Mouse (Mus musculus) lung, embryonic 16.5 days (tissue): ENCODE measurements around the gene Slfn5. TPM values are rescaled to one million over a fixed set of nuclear protein-coding genes. Genes with fewer than 3 reads are reported as not detected.
A peak's percentile ranks its signal among the peaks of the same experiment; 100 is the strongest.
"Not testable (repeated sequence)": the region's sequence is repeated elsewhere in the genome, so short reads cannot be mapped to it uniquely, and the experiment has no call there.

Experiments
- ATAC-seq: fragments of 200-750 bp; cut with Nextera tagmentation; 2 replicates; pipeline ENCODE4 v1.8.0; 2017; ENCODE audit warnings: low read depth, mild to moderate bottlenecking, moderate library complexity
- H3K27ac ChIP-seq: fragments of 300-500 bp; sonication (generic); 2 replicates; pipeline ENCODE4 v1.5.1; 2014; ENCODE audit warnings: mild to moderate bottlenecking, control low read depth, low read length
- H3K27me3 ChIP-seq: fragments of 300-500 bp; sonication (generic); 2 replicates; pipeline ENCODE4 v1.6.1; 2014; ENCODE audit warnings: low read depth, low read length, mixed read lengths; ENCODE audit not compliant: control insufficient read depth, insufficient read depth
- H3K36me3 ChIP-seq: fragments of 300-500 bp; sonication (generic); 2 replicates; pipeline ENCODE4 v1.6.1; 2014; ENCODE audit warnings: low read length; ENCODE audit not compliant: control insufficient read depth, insufficient read depth
- H3K4me1 ChIP-seq: fragments of 300-500 bp; sonication (generic); replicated peaks from 2 replicates; pipeline ENCODE4 v1.6.1; 2014; ENCODE audit warnings: low read length, mixed read lengths; ENCODE audit not compliant: control insufficient read depth, insufficient read depth
- H3K4me2 ChIP-seq: fragments of 300-500 bp; sonication (generic); 2 replicates; pipeline ENCODE4 v1.6.1; 2014; ENCODE audit warnings: low read depth, low read length, control low read depth
- H3K4me3 ChIP-seq: fragments of 300-500 bp; sonication (generic); 2 replicates; pipeline ENCODE4 v1.5.1; 2014; ENCODE audit warnings: mild to moderate bottlenecking, low read length, control low read depth
- H3K9ac ChIP-seq: fragments of 300-500 bp; sonication (generic); 2 replicates; pipeline ENCODE4 v1.6.1; 2014; ENCODE audit warnings: low read length, control low read depth
- H3K9me3 ChIP-seq: fragments of 300-500 bp; sonication (generic); 2 replicates; pipeline ENCODE4 v1.6.1; 2016; ENCODE audit warnings: low read length; ENCODE audit not compliant: control insufficient read depth
- WGBS: fragments of 180-500 bp; shearing (Covaris S2); extraction: QIAGEN DNeasy Blood & Tissue Kit; methylation state at CpG from one replicate; pipeline ENCODE4 v1.1.7; 2014; 5-methylcytosine and 5-hydroxymethylcytosine counted together
- microRNA-seq: library from miRNA; unstranded; fragments of <30 nt; microRNA quantifications from one replicate; pipeline ENCODE4, GENCODE M21; 2016
- polyA plus RNA-seq: library from polyadenylated mRNA; unstranded; fragments of >200 nt; fragmentation: Nextera tagmentation; extraction: Ambion mirVana; gene quantifications from 2 replicates; pipeline ENCODE4 v1.2.1, GENCODE M21; 2015

The Slfn5 gene
- polyA plus RNA-seq, 1 experiment from 2014 or later: 4.5 TPM

- Histone ChIP-seq H3K4me1 (peaks cover 13% of the 10 kb centered on the region), H3K27ac (no peak overlapping the region), H3K36me3 (peaks cover 11% of the 10 kb centered on the region), H3K4me2 (peak overlapping the region; percentile 92), H3K9me3 (no peaks in the 10 kb centered on the region), H3K4me3 (peak overlapping the region; percentile 67), H3K27me3 (no peaks in the 10 kb centered on the region), H3K9ac (peak overlapping the region; percentile 49)
- peak; percentile 46; the same call in 1 of the 2 replicates for ATAC-seq
- 17% methylated on average over 12 of the region's 12 CpGs for WGBS
These were observed 38.2 kb downstream of the Slfn5 start for GRCm38 (mm10) chr11:82989357-82989756.

- not testable (repeated sequence) for H3K36me3 ChIP-seq, H3K27me3 ChIP-seq, H3K9me3 ChIP-seq
- peaks cover 13% of the 10 kb centered on the region for H3K4me1 ChIP-seq
- H3K27ac ChIP-seq: peak overlapping the region; percentile 82
- H3K4me3 ChIP-seq: peak overlapping the region; percentile 67
- ATAC-seq: peak; percentile 91
- peak overlapping the region; percentile 73 for H3K9ac ChIP-seq
- 7% methylated on average over 19 of the region's 19 CpGs for WGBS
- peak overlapping the region; percentile 92 for H3K4me2 ChIP-seq
These were observed 39.6 kb downstream of the Slfn5 start for GRCm38 (mm10) chr11:82990612-82991385.

GRCm38 (mm10) chr11:82991469-82992166 is 40.5 kb downstream of the Slfn5 start, which contains the start of gene Slfn9:
TSS of gene Slfn9 (minus strand) at chr11:82991830.
- Histone ChIP-seq H3K9me3 (no peaks in the 10 kb centered on the region), H3K36me3 (peaks cover 2% of the 10 kb centered on the region; the same call in 1 of the 2 replicates), H3K4me2 (peak within 1 kb of the TSS; percentile 92), H3K27ac (peak within 1 kb of the TSS; percentile 82), H3K9ac (peak within 1 kb of the TSS; percentile 73), H3K4me3 (peak within 1 kb of the TSS; percentile 67), H3K4me1 (peaks cover 13% of the 10 kb centered on the region), H3K27me3 (no peaks in the 10 kb centered on the region)
- ATAC-seq: peak; percentile 45; the same call in 1 of the 2 replicates
- WGBS: under 1% methylated on average over 14 of the region's 14 CpGs

- no peak overlapping the region for H3K4me2 ChIP-seq
- WGBS: 75% methylated on average over 1 of the region's 1 CpGs
- H3K4me3 ChIP-seq: no peak overlapping the region
- H3K4me1 ChIP-seq: no peaks in the 10 kb centered on the region
- no peak for ATAC-seq
- no peaks in the 10 kb centered on the region for H3K36me3 ChIP-seq
- H3K27me3 ChIP-seq: no peaks in the 10 kb centered on the region
- H3K9ac ChIP-seq: no peak overlapping the region
- H3K27ac ChIP-seq: no peak overlapping the region
- H3K9me3 ChIP-seq: no peaks in the 10 kb centered on the region
These were observed 62.2 kb downstream of the Slfn5 start for GRCm38 (mm10) chr11:83013356-83013755.

Small RNA genes within 50 kb of the gene (microRNA-seq; reads per million reads assigned to microRNA genes)
- not detected for gene Mir7679

Other genes starting within 250 kb of the Slfn5 start
- 0.30 and 0.44 TPM in 2 replicates for gene Cct6b, start 187.0 kb upstream of the Slfn5 start, polyA plus RNA-seq
- gene Zfp830, start 187.0 kb upstream of the Slfn5 start, polyA plus RNA-seq: 37.9 and 39.6 TPM in 2 replicates
- gene Lig3, start 170.2 kb upstream of the Slfn5 start, polyA plus RNA-seq: 23.8 and 29.5 TPM in 2 replicates
- 12.7 and 13.4 TPM in 2 replicates for gene Rffl, start 80.1 kb upstream of the Slfn5 start, polyA plus RNA-seq
- 13.2 and 14.0 TPM in 2 replicates for gene Rad51d, start 60.7 kb upstream of the Slfn5 start, polyA plus RNA-seq
- gene Fndc8, start 59.2 kb upstream of the Slfn5 start, polyA plus RNA-seq: 0.09 and 0.20 TPM in 2 replicates
- gene Nle1, start 42.9 kb upstream of the Slfn5 start, polyA plus RNA-seq: 23.6 and 30.5 TPM in 2 replicates
- gene Unc45b, start 40.8 kb upstream of the Slfn5 start, polyA plus RNA-seq: 14.5 and 16.2 TPM in 2 replicates
- 29.3 and 33.9 TPM in 2 replicates for gene Slfn9, start 40.5 kb downstream of the Slfn5 start, polyA plus RNA-seq
- gene Slfn8, start 69.5 kb downstream of the Slfn5 start, polyA plus RNA-seq: 0.49 and 0.89 TPM in 2 replicates
- 7.5 and 8.2 TPM in 2 replicates for gene Slfn2, start 113.8 kb downstream of the Slfn5 start, polyA plus RNA-seq
- gene Slfn1, start 165.5 kb downstream of the Slfn5 start, polyA plus RNA-seq: 0.75 and 0.84 TPM in 2 replicates
- 0.11 TPM in 1 of 2 replicates, not detected in the other for gene Slfn4, start 223.8 kb downstream of the Slfn5 start, polyA plus RNA-seq
- gene Slfn3, start 240.0 kb downstream of the Slfn5 start, polyA plus RNA-seq: 1.1 and 1.2 TPM in 2 replicates